Mouse (Mus musculus) intestine, embryonic 14.5 days (tissue): ENCODE results near the gene Lcat. TPM values are rescaled to one million over a fixed set of nuclear protein-coding genes. Genes with fewer than 3 reads are reported as not detected.

ENCODE experiments used
- ATAC-seq: fragments of 200-750 bp; cut with Nextera tagmentation; replicated peaks from 2 replicates; pipeline ENCODE4 v1.8.0; 2017; ENCODE audit warnings: low read depth, moderate number of reproducible peaks, moderate TSS enrichment, moderate library complexity; ENCODE audit not compliant: low FRiP score, low TSS enrichment
- DNase-seq: peaks from one replicate; pipeline ENCODE4 v3.0.0-alpha.2; 2018; ENCODE audit warnings: low spot score
- H3K27ac ChIP-seq: fragments of 300-500 bp; sonication (generic); 2 replicates; pipeline ENCODE4 v1.5.1; 2014; ENCODE audit warnings: low read depth, mild to moderate bottlenecking, control low read depth
- H3K27me3 ChIP-seq: fragments of 300-500 bp; sonication (generic); replicated peaks from 2 replicates; pipeline ENCODE4 v1.6.1; 2014; ENCODE audit warnings: low read length, control low read depth; ENCODE audit not compliant: control insufficient read depth, insufficient read depth
- H3K36me3 ChIP-seq: fragments of 300-500 bp; sonication (generic); 2 replicates; pipeline ENCODE4 v1.6.1; 2014; ENCODE audit warnings: low read length, control low read depth; ENCODE audit not compliant: control insufficient read depth, insufficient read depth
- H3K4me1 ChIP-seq: fragments of 300-500 bp; sonication (generic); replicated peaks from 2 replicates; pipeline ENCODE4 v1.6.1; 2014; ENCODE audit warnings: low read length, control low read depth, mixed read lengths; ENCODE audit not compliant: control insufficient read depth, insufficient read depth
- H3K4me2 ChIP-seq: fragments of 300-500 bp; sonication (generic); 2 replicates; pipeline ENCODE4 v1.6.1; 2014; ENCODE audit warnings: low read length
- H3K4me3 ChIP-seq: fragments of 300-500 bp; sonication (generic); 2 replicates; pipeline ENCODE4 v1.5.1; 2014; ENCODE audit warnings: low read depth, low read length, control low read depth, mixed read lengths
- H3K9ac ChIP-seq: fragments of 300-500 bp; sonication (generic); 2 replicates; pipeline ENCODE4 v1.6.1; 2014; ENCODE audit warnings: mild to moderate bottlenecking, low read length
- H3K9me3 ChIP-seq: fragments of 300-500 bp; sonication (generic); 2 replicates; pipeline ENCODE4 v1.6.1; 2016; ENCODE audit warnings: low read length, control low read depth; ENCODE audit not compliant: control insufficient read depth
- WGBS: fragments of 180-500 bp; shearing (Covaris S2); extraction: QIAGEN DNeasy Blood & Tissue Kit; methylation state at CpG from one replicate; pipeline ENCODE4 v1.1.7; 2014; 5-methylcytosine and 5-hydroxymethylcytosine counted together
- polyA plus RNA-seq: library from polyadenylated mRNA; unstranded; fragments of >200 nt; fragmentation: Nextera tagmentation; extraction: Ambion mirVana; gene quantifications from 2 replicates; pipeline ENCODE4 v1.2.1, GENCODE M21; 2014

Lcat gene
- polyA plus RNA-seq, 1 experiment from 2014 or later = 1.2 TPM

DNA sequence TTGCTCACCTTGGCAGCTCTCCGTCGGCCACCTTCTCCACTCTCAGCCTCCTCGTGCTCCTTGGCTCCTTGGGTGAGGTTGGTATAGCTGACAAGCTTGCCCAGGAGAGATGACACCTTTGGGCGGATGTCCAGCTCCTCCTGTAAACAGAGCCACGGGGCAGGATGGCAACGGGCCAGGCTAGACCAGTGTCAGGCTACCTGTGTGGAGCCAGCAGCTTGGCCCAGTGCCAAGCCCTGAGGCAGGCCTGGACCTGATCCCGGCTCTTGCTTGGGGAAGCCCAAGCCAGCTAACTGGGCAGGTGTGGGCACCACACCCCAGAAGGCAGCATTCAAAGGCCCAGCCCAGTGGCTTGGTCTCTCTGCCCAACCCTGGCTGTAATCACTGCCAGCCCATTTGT is 16.2 kb upstream of the Lcat start:
- WGBS = 85% methylated on average over 7 of the region's 7 CpGs
- Histone ChIP-seq H3K4me2 (no peak overlapping the region), H3K9me3 (no peaks in the 10 kb centered on the region), H3K9ac (no peak overlapping the region), H3K4me1 (peaks cover 6% of the 10 kb centered on the region), H3K27ac (no peak overlapping the region), H3K27me3 (no peaks in the 10 kb centered on the region), H3K36me3 (peaks cover 42% of the 10 kb centered on the region), H3K4me3 (no peak overlapping the region)
- DNase-seq (no peak), ATAC-seq (no peak)

DNA sequence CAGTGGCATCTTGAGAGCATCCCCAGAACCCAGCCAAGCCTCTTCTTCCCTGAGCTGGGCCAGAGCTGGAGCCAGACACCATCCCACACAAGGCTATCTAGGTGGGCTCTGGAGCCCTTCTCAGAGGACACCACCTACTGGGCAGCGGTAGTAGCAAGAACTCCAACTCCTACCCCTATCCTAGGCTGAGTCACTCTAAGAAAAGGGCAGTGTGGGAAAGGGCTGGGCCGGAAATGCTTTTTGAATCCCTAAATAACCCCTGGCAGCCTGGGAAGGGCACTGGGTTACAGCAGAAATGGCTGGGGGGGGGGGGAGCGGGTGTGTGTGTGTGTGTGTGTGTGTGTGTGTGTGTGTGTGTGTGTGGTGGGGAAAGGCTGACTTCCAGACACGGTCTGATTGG is 14.6 kb upstream of the Lcat start:
- WGBS = 73% methylated on average over 3 of the region's 4 CpGs
- H3K4me2 ChIP-seq = no peak overlapping the region
- DNase-seq (no peak), ATAC-seq (no peak)
- no peak overlapping the region for H3K27ac ChIP-seq
- no peaks in the 10 kb centered on the region for H3K27me3 ChIP-seq
- H3K4me3 ChIP-seq = no peak overlapping the region
- no peaks in the 10 kb centered on the region for H3K9me3 ChIP-seq
- H3K4me1 ChIP-seq = no peaks in the 10 kb centered on the region
- peaks cover 57% of the 10 kb centered on the region for H3K36me3 ChIP-seq
- no peak overlapping the region for H3K9ac ChIP-seq

DNA sequence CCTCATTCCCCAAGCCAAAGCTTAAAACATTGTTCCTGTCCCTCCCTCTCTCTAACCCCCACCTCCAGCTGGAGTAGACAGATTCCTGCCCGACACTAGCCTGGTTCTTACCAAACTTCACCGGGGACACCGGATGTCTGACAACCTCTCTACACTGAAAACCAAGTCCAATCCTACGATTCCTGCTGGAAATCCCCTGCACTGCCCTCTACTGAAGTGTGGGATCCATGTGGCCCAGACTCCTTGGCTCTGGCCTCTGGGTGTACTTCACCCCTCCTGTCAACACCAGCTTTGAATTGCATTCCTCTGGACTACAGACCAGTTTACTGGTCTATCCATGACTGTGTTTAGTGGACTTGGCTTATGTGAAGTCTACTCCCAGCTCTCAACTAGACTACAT is 13.4 kb upstream of the Lcat start:
- H3K27me3 ChIP-seq = no peaks in the 10 kb centered on the region
- no peak overlapping the region for H3K9ac ChIP-seq
- ATAC-seq = no peak
- no peaks in the 10 kb centered on the region for H3K4me1 ChIP-seq
- H3K9me3 ChIP-seq = no peaks in the 10 kb centered on the region
- H3K36me3 ChIP-seq = peaks cover 67% of the 10 kb centered on the region
- H3K4me2 ChIP-seq = no peak overlapping the region
- H3K4me3 ChIP-seq = no peak overlapping the region
- DNase-seq = no peak
- WGBS = 92% methylated on average over 4 of the region's 4 CpGs
- no peak overlapping the region for H3K27ac ChIP-seq

DNA sequence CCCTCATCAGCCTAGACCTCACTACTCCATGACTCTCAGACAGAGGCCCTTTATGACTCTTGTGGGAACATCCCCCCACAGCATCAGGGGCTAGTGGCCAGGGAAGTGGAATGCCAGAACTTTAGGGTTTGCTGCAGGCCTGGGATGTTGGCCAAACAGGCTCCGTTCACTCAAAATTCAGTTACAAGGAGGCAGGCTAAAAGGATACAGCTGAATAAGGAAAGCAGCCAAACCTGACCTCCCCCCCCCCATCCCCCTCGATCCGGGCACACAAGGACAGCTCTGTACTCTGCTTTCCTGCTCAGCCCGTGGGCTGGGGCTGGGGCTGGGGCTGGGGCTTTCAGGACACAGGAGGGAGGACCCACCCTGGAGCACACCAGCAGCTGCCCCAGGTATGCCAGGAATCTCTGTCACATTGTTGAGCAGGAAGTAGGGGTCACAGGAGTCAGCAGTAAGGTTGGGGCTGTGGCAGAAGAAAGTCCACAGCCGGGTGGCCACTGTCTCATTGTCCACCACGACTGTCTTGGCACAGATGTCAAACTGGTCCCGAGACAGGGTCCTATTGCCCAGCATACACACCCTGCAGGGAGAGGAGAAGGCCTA is 8.0 kb upstream of the Lcat start:
- H3K36me3 ChIP-seq = peaks cover 87% of the 10 kb centered on the region
- WGBS = 39% methylated on average over 7 of the region's 7 CpGs
- ATAC-seq (no peak), DNase-seq (no peak)
- no peak overlapping the region for H3K9ac ChIP-seq
- no peak overlapping the region for H3K4me2 ChIP-seq
- H3K4me3 ChIP-seq = no peak overlapping the region
- no peaks in the 10 kb centered on the region for H3K9me3 ChIP-seq
- H3K27ac ChIP-seq = no peak overlapping the region
- H3K27me3 ChIP-seq = no peaks in the 10 kb centered on the region
- H3K4me1 ChIP-seq = no peaks in the 10 kb centered on the region; the same call in 1 of the 2 replicates

DNA sequence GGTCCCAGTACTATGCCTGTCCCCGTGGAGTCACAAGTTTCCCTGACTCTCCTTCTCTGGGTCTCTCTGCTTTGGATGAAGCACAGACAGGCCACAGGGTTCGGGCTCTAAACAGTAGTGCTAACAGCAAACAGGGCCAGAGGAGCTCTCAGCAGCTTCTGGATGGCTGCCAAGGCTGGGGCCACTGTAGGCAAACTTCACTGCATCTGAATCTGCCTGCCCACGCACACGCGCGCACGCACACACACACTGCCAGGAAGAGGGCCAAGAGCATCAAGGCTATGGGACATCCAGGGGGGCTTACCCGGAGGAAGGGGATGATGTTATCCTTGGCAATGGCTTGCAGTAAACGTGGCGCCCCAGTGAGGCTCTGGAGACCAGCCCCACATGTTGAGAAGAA is 6.2 kb upstream of the Lcat start:
- ATAC-seq (no peak), DNase-seq (peak; percentile 55)
- WGBS = 67% methylated on average over 10 of the region's 10 CpGs

DNA sequence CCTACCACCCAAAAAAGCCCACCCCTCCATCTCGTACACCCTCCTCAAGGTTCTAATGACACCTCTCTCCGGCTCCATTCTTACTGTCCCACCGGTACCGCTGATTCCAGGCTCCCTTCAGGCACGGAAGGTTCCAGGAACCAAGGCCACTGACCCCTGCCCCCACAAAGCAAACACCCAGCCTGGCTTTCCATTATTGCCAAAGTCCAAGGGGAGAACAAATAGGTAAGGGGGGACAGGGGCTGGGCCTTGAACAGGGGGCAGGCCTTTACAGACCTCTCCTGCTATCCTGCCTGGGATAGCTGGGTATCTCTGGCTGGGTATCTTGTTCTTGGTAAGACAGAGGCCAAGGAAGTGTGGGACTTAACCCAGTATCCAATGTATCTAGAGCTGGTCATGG is 640 bp downstream of the Lcat start:
- peaks cover 56% of the 10 kb centered on the region for H3K36me3 ChIP-seq
- H3K9ac ChIP-seq = no peak overlapping the region
- no peak overlapping the region for H3K27ac ChIP-seq
- 0 out of 2 replicates have a peak, but pooled peaks cover 5% of the 10 kb centered on the region for H3K4me1 ChIP-seq
- ATAC-seq = no peak
- H3K27me3 ChIP-seq = no peaks in the 10 kb centered on the region
- no peak overlapping the region for H3K4me3 ChIP-seq
- H3K4me2 ChIP-seq = no peak overlapping the region
- WGBS = 92% methylated on average over 5 of the region's 5 CpGs
- H3K9me3 ChIP-seq = no peaks in the 10 kb centered on the region
- DNase-seq = no peak

More for the DNA sequence above, 6.2 kb upstream of the Lcat start:
- Histone ChIP-seq H3K4me3 (no peak overlapping the region), H3K36me3 (peaks cover 89% of the 10 kb centered on the region), H3K4me1 (no peaks in the 10 kb centered on the region; the same call in 1 of the 2 replicates), H3K9ac (no peak overlapping the region), H3K27me3 (no peaks in the 10 kb centered on the region), H3K4me2 (no peak overlapping the region), H3K27ac (no peak overlapping the region), H3K9me3 (no peaks in the 10 kb centered on the region)

DNA sequence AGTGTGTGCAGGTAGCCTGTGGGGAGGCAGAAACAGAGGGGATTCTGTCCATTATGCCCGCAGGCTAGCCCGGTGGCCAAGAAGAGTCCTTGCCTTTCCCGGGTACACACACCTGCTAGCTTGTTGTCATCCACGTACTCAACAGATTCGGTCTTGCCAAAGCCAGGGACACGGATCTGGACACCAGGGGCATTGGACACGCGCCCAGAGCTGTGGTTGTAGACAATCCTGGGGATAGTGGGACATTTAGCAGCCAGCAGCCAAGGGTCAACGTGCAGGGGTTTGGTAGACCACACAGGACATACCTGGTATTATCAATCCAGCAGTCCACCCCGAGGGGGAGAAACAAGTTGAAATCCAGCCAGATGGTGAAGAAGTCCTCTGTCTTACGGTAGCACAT is 1.2 kb downstream of the Lcat start:
- H3K27me3 ChIP-seq = no peaks in the 10 kb centered on the region
- no peak overlapping the region for H3K4me3 ChIP-seq
- peaks cover 51% of the 10 kb centered on the region for H3K36me3 ChIP-seq
- no peak for ATAC-seq
- no peaks in the 10 kb centered on the region for H3K9me3 ChIP-seq
- no peak overlapping the region for H3K27ac ChIP-seq
- no peak for DNase-seq
- 0 out of 2 replicates have a peak, but pooled peaks cover 5% of the 10 kb centered on the region for H3K4me1 ChIP-seq
- no peak overlapping the region for H3K9ac ChIP-seq
- no peak overlapping the region for H3K4me2 ChIP-seq
- 96% methylated on average over 11 of the region's 11 CpGs for WGBS

DNA sequence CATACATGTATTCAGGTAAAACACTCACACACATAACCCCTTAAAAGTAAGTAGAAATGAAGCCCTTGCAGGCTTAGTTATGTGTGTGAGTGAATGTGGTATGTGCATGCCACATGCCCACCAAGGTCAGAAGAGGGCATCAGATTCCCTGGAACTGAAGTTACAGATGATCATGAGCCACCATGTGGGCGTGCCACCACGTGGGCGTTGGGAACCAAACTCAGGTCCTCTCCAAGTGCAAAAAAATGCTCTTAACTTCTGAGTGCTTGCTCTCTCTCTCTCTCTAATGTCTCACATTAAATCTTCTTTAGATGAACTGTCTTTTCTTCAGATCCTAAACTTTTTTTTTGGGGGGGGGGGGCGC is 4.9 kb downstream of the Lcat start, which contains the start of gene Psmb10:
Gene Psmb10, minus strand, starts transcription at position 139 of the 364 bp plus-strand sequence.
- Histone ChIP-seq H3K27ac (peak within 1 kb of the TSS; percentile 69), H3K4me3 (peak within 1 kb of the TSS; percentile 82), H3K27me3 (no peaks in the 10 kb centered on the region), H3K9ac (peak within 1 kb of the TSS; percentile 63), H3K36me3 (peaks cover 26% of the 10 kb centered on the region), H3K9me3 (no peaks in the 10 kb centered on the region), H3K4me1 (peaks cover 13% of the 10 kb centered on the region; the same call in 1 of the 2 replicates), H3K4me2 (peak within 1 kb of the TSS; percentile 94)
- DNase-seq (no peak), ATAC-seq (no peak)
- 16% methylated on average over 4 of the region's 4 CpGs for WGBS
